Mouse (Mus musculus): ENCODE measurements around the gene Defb21. TPM values are rescaled to one million over a fixed set of nuclear protein-coding genes. Genes with fewer than 3 reads are reported as not detected.
A peak's percentile ranks its signal among the peaks of the same experiment; 100 is the strongest.

The Defb21 gene
- polyA plus RNA-seq, 1 experiment from 2014 or later, result not detected

GRCm38 (mm10) chr2:152573484-152573883, 940 bp downstream of the Defb21 start:
- H3K27me3 ChIP-seq (replicated peaks; ENCODE audit: low read depth, poor library complexity, severe bottlenecking), result no peaks in the 10 kb centered on the region
- DNase-seq (ENCODE audit: low spot score), result no peak
- no peak overlapping the region for H3K27ac ChIP-seq (replicated peaks)
- H3K9me3 ChIP-seq, result no peaks in the 10 kb centered on the region
- 88% methylated on average over 8 of the region's 8 CpGs for WGBS
- peaks cover 3% of the 10 kb centered on the region; the same call in 1 of the 2 replicates for H3K4me1 ChIP-seq
- no peak overlapping the region for H3K4me3 ChIP-seq
- H3K36me3 ChIP-seq (replicated peaks), result no peaks in the 10 kb centered on the region

- DNase-seq (ENCODE audit: low spot score), result no peak
- Histone ChIP-seq H3K9me3 (no peaks in the 10 kb centered on the region), H3K27ac (replicated peaks) (no peak within 1 kb of the TSS), H3K4me1 (peaks cover 13% of the 10 kb centered on the region), H3K27me3 (replicated peaks; ENCODE audit: low read depth, poor library complexity, severe bottlenecking) (no peaks in the 10 kb centered on the region), H3K36me3 (replicated peaks) (no peaks in the 10 kb centered on the region), H3K4me3 (no peak within 1 kb of the TSS)
- WGBS, result 68% methylated on average over 7 of the region's 7 CpGs
These were observed 7.6 kb downstream of the Defb21 start, which contains the start of gene Defb19 for GRCm38 (mm10) chr2:152580107-152580506. Gene Defb19, minus strand, starts transcription at chr2:152580312.

GRCm38 (mm10) chr2:152580612-152581011, 8.1 kb downstream of the Defb21 start:
- no peak for DNase-seq (ENCODE audit: low spot score)
- Histone ChIP-seq H3K36me3 (replicated peaks) (no peaks in the 10 kb centered on the region), H3K9me3 (no peaks in the 10 kb centered on the region), H3K27ac (replicated peaks) (no peak overlapping the region), H3K27me3 (replicated peaks; ENCODE audit: low read depth, poor library complexity, severe bottlenecking) (no peaks in the 10 kb centered on the region), H3K4me1 (peaks cover 13% of the 10 kb centered on the region), H3K4me3 (no peak overlapping the region)
- WGBS, result 89% methylated on average over 11 of the region's 11 CpGs

GRCm38 (mm10) chr2:152586926-152587560, 14.5 kb downstream of the Defb21 start:
- DNase-seq (ENCODE audit: low spot score), result peak; percentile 25

GRCm38 (mm10) chr2:152588450-152588849, 15.9 kb downstream of the Defb21 start:
- DNase-seq (ENCODE audit: low spot score), result no peak

More at GRCm38 (mm10) chr2:152586926-152587560, 14.5 kb downstream of the Defb21 start:
- H3K27ac ChIP-seq (replicated peaks), result no peak overlapping the region
- H3K9me3 ChIP-seq, result no peaks in the 10 kb centered on the region
- 80% methylated on average over 4 of the region's 4 CpGs for WGBS
- H3K27me3 ChIP-seq (replicated peaks; ENCODE audit: low read depth, poor library complexity, severe bottlenecking), result no peaks in the 10 kb centered on the region
- no peak overlapping the region for H3K4me3 ChIP-seq
- H3K4me1 ChIP-seq, result peaks cover 19% of the 10 kb centered on the region
- H3K36me3 ChIP-seq (replicated peaks), result no peaks in the 10 kb centered on the region

DNA sequence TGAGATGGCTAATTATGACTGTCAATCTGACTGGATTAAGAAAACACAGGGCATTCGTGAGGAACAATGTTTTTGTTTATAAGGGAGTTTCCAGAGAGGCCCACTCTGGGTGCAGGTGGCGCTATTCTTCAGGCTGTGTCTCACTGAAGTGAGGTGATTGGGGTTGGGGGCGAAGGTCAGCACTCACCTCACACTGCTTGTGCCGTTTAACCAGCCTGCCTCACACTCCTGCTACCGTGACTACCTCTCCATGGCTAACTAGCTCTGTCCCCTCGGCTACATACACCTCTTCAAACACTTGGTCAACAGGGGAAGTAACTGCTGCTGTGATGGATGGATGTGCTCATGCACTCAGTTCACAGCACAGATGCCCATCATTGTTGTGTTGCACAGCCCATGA, 16.5 kb downstream of the Defb21 start:
- H3K4me3 ChIP-seq, result no peak overlapping the region
- no peak for DNase-seq (ENCODE audit: low spot score)
- peaks cover 19% of the 10 kb centered on the region for H3K4me1 ChIP-seq
- no peak overlapping the region for H3K27ac ChIP-seq (replicated peaks)
- WGBS, result 34% methylated on average over 6 of the region's 6 CpGs
- no peaks in the 10 kb centered on the region for H3K36me3 ChIP-seq (replicated peaks)
- H3K9me3 ChIP-seq, result no peaks in the 10 kb centered on the region
- H3K27me3 ChIP-seq (replicated peaks; ENCODE audit: low read depth, poor library complexity, severe bottlenecking), result no peaks in the 10 kb centered on the region

More at GRCm38 (mm10) chr2:152588450-152588849, 15.9 kb downstream of the Defb21 start:
- WGBS, result 33% methylated on average over 2 of the region's 2 CpGs
- Histone ChIP-seq H3K36me3 (replicated peaks) (no peaks in the 10 kb centered on the region), H3K4me3 (no peak overlapping the region), H3K27ac (replicated peaks) (no peak overlapping the region), H3K27me3 (replicated peaks; ENCODE audit: low read depth, poor library complexity, severe bottlenecking) (no peaks in the 10 kb centered on the region), H3K4me1 (peaks cover 19% of the 10 kb centered on the region), H3K9me3 (no peaks in the 10 kb centered on the region)

DNA sequence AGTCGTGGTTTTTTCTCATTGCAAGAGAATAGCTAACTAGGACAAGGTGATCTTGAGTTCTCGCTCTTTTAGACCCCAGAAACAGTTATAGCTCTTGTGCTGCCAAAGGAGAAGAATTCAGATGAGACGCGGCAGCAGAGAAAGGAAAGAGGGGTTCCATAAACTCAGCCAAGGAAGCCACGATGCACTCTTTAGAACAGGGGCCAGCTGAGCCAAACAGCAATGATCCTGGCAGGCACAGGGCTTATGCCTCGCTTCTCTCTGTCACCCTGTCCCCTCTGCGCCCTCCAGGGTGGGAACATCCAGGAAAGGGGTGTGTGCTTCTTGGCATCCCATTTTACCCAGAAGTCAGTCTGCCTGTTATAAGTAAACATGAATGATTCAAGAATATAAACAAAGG, 26.8 kb downstream of the Defb21 start, which contains the start of gene Defb45:
Defb45 (minus strand) TSS at position 101 of the 400 bp plus-strand sequence.
- Histone ChIP-seq H3K4me1 (no peaks in the 10 kb centered on the region), H3K9me3 (no peaks in the 10 kb centered on the region), H3K36me3 (replicated peaks) (no peaks in the 10 kb centered on the region), H3K27me3 (replicated peaks; ENCODE audit: low read depth, poor library complexity, severe bottlenecking) (no peaks in the 10 kb centered on the region), H3K27ac (replicated peaks) (no peak within 1 kb of the TSS), H3K4me3 (no peak within 1 kb of the TSS)
- no peak for DNase-seq (ENCODE audit: low spot score)
- 67% methylated on average over 7 of the region's 7 CpGs for WGBS

GRCm38 (mm10) chr2:152600076-152600475, 27.5 kb downstream of the Defb21 start:
- DNase-seq (ENCODE audit: low spot score), result no peak
- Histone ChIP-seq H3K27me3 (replicated peaks; ENCODE audit: low read depth, poor library complexity, severe bottlenecking) (no peaks in the 10 kb centered on the region), H3K9me3 (no peaks in the 10 kb centered on the region), H3K27ac (replicated peaks) (no peak overlapping the region), H3K36me3 (replicated peaks) (no peaks in the 10 kb centered on the region), H3K4me3 (no peak overlapping the region), H3K4me1 (no peaks in the 10 kb centered on the region)
- 90% methylated on average over 6 of the region's 6 CpGs for WGBS

- H3K36me3 ChIP-seq (replicated peaks), result no peaks in the 10 kb centered on the region
- no peaks in the 10 kb centered on the region for H3K4me1 ChIP-seq
- H3K9me3 ChIP-seq, result no peaks in the 10 kb centered on the region
- no peak for DNase-seq (ENCODE audit: low spot score)
- no peak overlapping the region for H3K4me3 ChIP-seq
- no peak overlapping the region for H3K27ac ChIP-seq (replicated peaks)
- no peaks in the 10 kb centered on the region for H3K27me3 ChIP-seq (replicated peaks; ENCODE audit: low read depth, poor library complexity, severe bottlenecking)
- 71% methylated on average over 4 of the region's 4 CpGs for WGBS
These were observed 28.9 kb downstream of the Defb21 start for GRCm38 (mm10) chr2:152601275-152601960.

DNA sequence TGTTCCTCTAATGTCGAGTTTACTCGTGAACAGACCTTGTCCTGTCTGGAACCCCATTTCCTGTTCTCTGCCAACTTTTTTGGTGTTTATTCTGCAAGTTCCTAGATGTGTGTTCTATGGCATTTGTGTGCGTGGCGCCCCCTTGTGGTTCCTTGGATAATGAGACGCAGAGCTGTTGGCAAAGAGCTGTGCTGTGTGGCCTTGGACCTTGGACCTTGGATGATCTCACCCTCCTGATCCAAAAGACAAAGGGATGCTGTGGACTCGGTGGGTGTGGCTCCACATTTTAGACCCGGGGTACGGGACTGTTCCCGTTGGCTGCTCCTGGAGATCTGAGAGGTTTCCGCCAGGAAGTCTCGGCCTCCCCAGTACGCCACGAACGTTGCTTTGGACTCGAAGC, 31.5 kb downstream of the Defb21 start, which contains the start of gene Defb36:
Defb36 (plus strand) TSS at position 271 of the 400 bp plus-strand sequence.
- Histone ChIP-seq H3K36me3 (replicated peaks) (no peaks in the 10 kb centered on the region), H3K27ac (replicated peaks) (no peak within 1 kb of the TSS), H3K27me3 (replicated peaks; ENCODE audit: low read depth, poor library complexity, severe bottlenecking) (no peaks in the 10 kb centered on the region), H3K4me3 (no peak within 1 kb of the TSS), H3K9me3 (no peaks in the 10 kb centered on the region), H3K4me1 (no peaks in the 10 kb centered on the region)
- peak; percentile 41 for DNase-seq (ENCODE audit: low spot score)
- WGBS, result 86% methylated on average over 15 of the region's 15 CpGs

DNA sequence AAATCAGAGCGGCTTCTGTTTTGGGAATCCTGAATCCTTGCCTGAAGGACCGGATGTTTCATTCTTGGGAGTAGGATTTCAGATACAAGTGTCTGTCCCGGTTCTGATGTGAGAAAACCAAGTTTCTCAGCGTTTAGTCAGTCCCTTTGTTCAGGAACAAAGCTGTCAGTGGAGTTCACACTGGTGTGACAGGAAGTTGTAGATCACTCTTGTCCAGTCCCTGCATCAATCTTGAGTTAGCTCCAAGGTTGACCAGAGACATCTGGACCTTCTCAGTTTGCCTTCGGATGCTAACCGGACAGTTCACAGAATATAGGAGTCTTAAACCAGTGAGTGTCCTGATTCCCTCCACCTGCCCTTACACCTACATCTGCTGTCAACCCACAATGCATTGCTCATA, 35.2 kb downstream of the Defb21 start:
- Histone ChIP-seq H3K36me3 (replicated peaks) (no peaks in the 10 kb centered on the region), H3K27ac (replicated peaks) (no peak overlapping the region), H3K4me1 (peaks cover 10% of the 10 kb centered on the region), H3K27me3 (replicated peaks; ENCODE audit: low read depth, poor library complexity, severe bottlenecking) (no peaks in the 10 kb centered on the region), H3K9me3 (no peaks in the 10 kb centered on the region), H3K4me3 (no peak overlapping the region)
- DNase-seq (ENCODE audit: low spot score), result no peak
- WGBS, result 67% methylated on average over 6 of the region's 6 CpGs

DNA sequence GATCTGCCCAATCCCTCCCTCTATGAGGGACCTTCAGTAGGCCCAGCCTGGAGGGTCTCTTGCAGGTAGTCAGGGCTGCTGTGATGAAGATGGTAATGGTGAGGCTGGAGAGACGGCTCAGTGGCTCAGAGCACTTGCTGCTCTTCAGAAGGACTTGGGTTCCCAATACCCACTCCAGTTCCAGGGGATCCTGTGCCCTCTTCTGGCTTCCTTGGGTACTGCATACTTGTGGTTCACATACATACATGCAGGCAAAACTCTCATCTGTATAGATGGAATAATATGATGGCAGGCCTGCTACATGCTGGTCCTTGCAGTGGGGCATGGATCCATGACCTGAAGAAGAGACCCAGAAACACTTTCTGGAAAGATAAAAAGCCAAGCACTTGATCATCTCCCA, 36.2 kb downstream of the Defb21 start:
- Histone ChIP-seq H3K9me3 (no peaks in the 10 kb centered on the region), H3K27me3 (replicated peaks; ENCODE audit: low read depth, poor library complexity, severe bottlenecking) (no peaks in the 10 kb centered on the region), H3K4me3 (no peak overlapping the region), H3K27ac (replicated peaks) (no peak overlapping the region), H3K4me1 (peaks cover 10% of the 10 kb centered on the region), H3K36me3 (replicated peaks) (no peaks in the 10 kb centered on the region)
- no peak for DNase-seq (ENCODE audit: low spot score)
- WGBS, result 85% methylated on average over 1 of the region's 1 CpGs

DNA sequence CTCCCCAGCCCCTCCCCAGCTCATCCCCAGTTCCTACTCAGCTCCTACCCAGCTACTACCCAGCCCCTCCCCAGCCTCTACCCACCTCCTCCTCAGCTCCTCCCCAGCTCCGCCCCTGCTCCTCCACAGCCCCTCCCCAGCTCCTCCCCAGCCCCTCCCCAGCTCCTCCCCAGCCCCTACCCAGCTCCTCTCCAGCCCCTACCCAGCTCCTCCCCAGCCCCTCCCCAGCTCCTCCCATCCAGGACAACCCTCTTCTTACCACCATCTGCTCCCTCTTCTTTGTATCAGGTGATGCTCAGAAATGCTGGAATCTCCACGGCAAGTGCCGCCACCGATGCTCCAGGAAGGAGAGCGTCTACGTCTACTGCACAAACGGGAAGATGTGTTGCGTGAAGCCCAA, 39.6 kb downstream of the Defb21 start:
- H3K4me3 ChIP-seq, result peak overlapping the region; percentile 11; the same call in 1 of the 2 replicates

More for the DNA sequence above, 39.6 kb downstream of the Defb21 start:
- 34% methylated on average over 8 of the region's 8 CpGs for WGBS
- DNase-seq (ENCODE audit: low spot score), result peak; percentile 63
- Histone ChIP-seq H3K36me3 (replicated peaks) (no peaks in the 10 kb centered on the region), H3K27me3 (replicated peaks; ENCODE audit: low read depth, poor library complexity, severe bottlenecking) (no peaks in the 10 kb centered on the region), H3K27ac (replicated peaks) (peak overlapping the region; percentile 14; the same call in 1 of the 2 replicates), H3K4me1 (peaks cover 10% of the 10 kb centered on the region), H3K9me3 (no peaks in the 10 kb centered on the region)
